Mouse (Mus musculus) megakaryocyte, embryonic 14.5 days (primary cell): ENCODE measurements around the gene Chd9.

ENCODE experiments used
- FLI1 ChIP-seq: IDR thresholded peaks from 2 replicates; pipeline ENCODE4 v1.6.1; 2012; ENCODE audit warnings: low read length, inconsistent platforms, mixed read lengths
- GATA1 ChIP-seq: IDR thresholded peaks from 3 replicates; pipeline ENCODE4 v1.6.1; 2012; ENCODE audit warnings: mixed read lengths, low read length, inconsistent platforms, borderline replicate concordance

- TF ChIP-seq GATA1 (no peak), FLI1 (no peak)
Measured at GRCm38 (mm10) chr8:90856171-90856570, 28.0 kb downstream of the Chd9 start.
